Mouse (Mus musculus) hindbrain, embryonic 16.5 days (tissue): ENCODE measurements around the gene Baiap2. TPM values are rescaled to one million over a fixed set of nuclear protein-coding genes. Genes with fewer than 3 reads are reported as not detected.
A peak's percentile ranks its signal among the peaks of the same experiment; 100 is the strongest.

Experiments
- ATAC-seq: fragments of 200-750 bp; cut with Nextera tagmentation; 2 replicates; pipeline ENCODE4 v1.8.0; 2017; ENCODE audit warnings: moderate TSS enrichment, moderate library complexity
- H3K27ac ChIP-seq: fragments of 300-500 bp; sonication (generic); 2 replicates; pipeline ENCODE4 v1.5.1; 2014; ENCODE audit warnings: low read depth, mild to moderate bottlenecking, control low read depth, low read length, moderate library complexity
- H3K27me3 ChIP-seq: fragments of 300-500 bp; sonication (generic); replicated peaks from 2 replicates; pipeline ENCODE4 v1.6.1; 2014; ENCODE audit warnings: low read length; ENCODE audit not compliant: control insufficient read depth, insufficient read depth
- H3K36me3 ChIP-seq: fragments of 300-500 bp; sonication (generic); 2 replicates; pipeline ENCODE4 v1.6.1; 2014; ENCODE audit warnings: mild to moderate bottlenecking, low read length, moderate library complexity, mixed read lengths; ENCODE audit not compliant: control insufficient read depth, insufficient read depth
- H3K4me1 ChIP-seq: fragments of 300-500 bp; sonication (generic); 2 replicates; pipeline ENCODE4 v1.6.1; 2014; ENCODE audit warnings: low read depth, low read length; ENCODE audit not compliant: control insufficient read depth, insufficient read depth
- H3K4me2 ChIP-seq: fragments of 300-500 bp; sonication (generic); 2 replicates; pipeline ENCODE4 v1.6.1; 2014; ENCODE audit warnings: mild to moderate bottlenecking, low read length, control low read depth, moderate library complexity
- H3K4me3 ChIP-seq: fragments of 300-500 bp; sonication (generic); 2 replicates; pipeline ENCODE4 v1.5.1; 2014; ENCODE audit warnings: mild to moderate bottlenecking, low read length, control low read depth, moderate library complexity
- H3K9ac ChIP-seq: fragments of 300-500 bp; sonication (generic); 2 replicates; pipeline ENCODE4 v1.6.1; 2014; ENCODE audit warnings: low read depth, mild to moderate bottlenecking, control low read depth, low read length, moderate library complexity
- H3K9me3 ChIP-seq: fragments of 300-500 bp; sonication (generic); 2 replicates; pipeline ENCODE4 v1.6.1; 2014; ENCODE audit warnings: mild to moderate bottlenecking, low read length, moderate library complexity; ENCODE audit not compliant: control insufficient read depth
- WGBS: fragments of 180-500 bp; shearing (Covaris S2); extraction: QIAGEN DNeasy Blood & Tissue Kit; methylation state at CpG from one replicate; pipeline ENCODE4 v1.1.7; 2014; 5-methylcytosine and 5-hydroxymethylcytosine counted together
- polyA plus RNA-seq: library from polyadenylated mRNA; unstranded; fragments of >200 nt; fragmentation: Nextera tagmentation; extraction: Ambion mirVana; gene quantifications from 2 replicates; pipeline ENCODE4 v1.2.1, GENCODE M21; 2015

Baiap2 gene
- polyA plus RNA-seq, 1 experiment from 2014 or later, result 23.9 TPM

DNA sequence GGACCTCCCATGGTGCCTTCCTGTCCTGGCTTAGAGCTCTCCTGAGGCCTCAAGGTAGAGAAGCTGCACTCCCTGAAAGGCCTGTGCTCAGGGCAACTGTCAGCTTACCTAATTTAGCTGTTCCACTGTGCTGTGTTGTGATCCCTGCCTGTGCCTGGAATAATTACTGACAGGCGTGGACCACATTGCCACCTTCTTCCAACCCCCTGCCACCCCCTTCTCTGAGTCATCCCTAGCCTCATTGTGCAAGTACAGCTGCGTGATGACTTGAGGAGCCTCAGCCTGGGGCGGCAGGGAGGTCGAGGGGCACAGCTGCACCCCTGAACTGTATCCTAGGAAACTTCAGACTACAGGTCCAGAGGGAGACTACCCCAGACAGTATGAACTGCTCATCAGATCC lies 5.7 kb downstream of the Baiap2 start:
- Histone ChIP-seq H3K9me3 (no peaks in the 10 kb centered on the region), H3K4me3 (no peak overlapping the region), H3K9ac (no peak overlapping the region), H3K36me3 (no peaks in the 10 kb centered on the region), H3K27me3 (no peaks in the 10 kb centered on the region), H3K27ac (no peak overlapping the region), H3K4me1 (peaks cover 31% of the 10 kb centered on the region), H3K4me2 (no peak overlapping the region)
- no peak for ATAC-seq
- whole genome bisulfite sequencing, result 66% methylated on average over 4 of the region's 4 CpGs

DNA sequence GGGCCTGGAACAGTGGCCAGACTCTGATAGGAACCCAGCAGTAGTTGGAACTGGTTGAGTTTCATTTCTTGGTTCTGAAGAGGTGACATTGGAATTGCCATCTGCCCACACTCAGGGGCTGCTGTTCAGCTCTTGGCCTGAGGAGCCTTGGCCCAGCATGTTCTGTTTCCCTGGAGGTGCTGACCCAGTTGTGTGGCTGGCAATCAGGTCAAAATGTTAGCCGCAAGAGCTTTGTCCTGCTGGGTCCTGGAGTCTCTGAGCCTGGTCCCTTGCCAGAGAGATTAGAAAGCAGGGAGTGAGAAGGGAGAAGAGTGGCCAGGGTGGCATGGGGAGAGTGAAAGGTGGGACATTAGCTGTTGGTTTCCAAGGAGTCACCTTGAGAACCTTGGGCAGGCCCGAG lies 6.2 kb downstream of the Baiap2 start:
- WGBS, result 86% methylated on average over 2 of the region's 2 CpGs

DNA sequence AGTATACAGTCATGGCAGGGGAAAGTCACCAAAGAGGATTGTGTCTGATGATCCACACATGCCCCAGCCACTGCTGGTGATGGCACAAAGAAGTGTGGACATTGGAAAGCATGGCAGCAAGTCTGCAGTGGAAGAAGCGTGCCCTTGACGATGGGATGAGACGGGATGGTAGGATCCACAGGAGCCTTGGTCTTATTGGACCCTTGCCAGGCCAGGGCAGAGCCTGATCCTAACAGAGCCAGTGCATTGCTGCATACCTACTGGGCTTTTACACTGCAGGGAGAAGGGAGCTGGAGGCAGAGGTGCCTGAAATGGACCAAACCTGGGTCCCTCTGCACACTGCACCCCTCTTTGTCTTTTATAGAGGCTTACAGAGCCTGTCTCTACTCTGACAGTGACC lies 8.0 kb downstream of the Baiap2 start:
- no peak overlapping the region for H3K4me3 ChIP-seq
- peaks cover 23% of the 10 kb centered on the region for H3K4me1 ChIP-seq
- no peak overlapping the region for H3K4me2 ChIP-seq
- H3K9me3 ChIP-seq, result no peaks in the 10 kb centered on the region
- no peaks in the 10 kb centered on the region for H3K36me3 ChIP-seq
- WGBS, result 81% methylated on average over 3 of the region's 3 CpGs
- H3K27ac ChIP-seq, result no peak overlapping the region
- ATAC-seq, result no peak
- no peak overlapping the region for H3K9ac ChIP-seq
- no peaks in the 10 kb centered on the region for H3K27me3 ChIP-seq

More for the DNA sequence above, 6.2 kb downstream of the Baiap2 start:
- no peak overlapping the region for H3K4me2 ChIP-seq
- no peaks in the 10 kb centered on the region for H3K9me3 ChIP-seq
- no peaks in the 10 kb centered on the region for H3K36me3 ChIP-seq
- H3K9ac ChIP-seq, result no peak overlapping the region
- H3K27ac ChIP-seq, result no peak overlapping the region; the same call in 1 of the 2 replicates
- no peak overlapping the region for H3K4me3 ChIP-seq
- peaks cover 28% of the 10 kb centered on the region for H3K4me1 ChIP-seq
- ATAC-seq, result no peak
- H3K27me3 ChIP-seq, result no peaks in the 10 kb centered on the region

DNA sequence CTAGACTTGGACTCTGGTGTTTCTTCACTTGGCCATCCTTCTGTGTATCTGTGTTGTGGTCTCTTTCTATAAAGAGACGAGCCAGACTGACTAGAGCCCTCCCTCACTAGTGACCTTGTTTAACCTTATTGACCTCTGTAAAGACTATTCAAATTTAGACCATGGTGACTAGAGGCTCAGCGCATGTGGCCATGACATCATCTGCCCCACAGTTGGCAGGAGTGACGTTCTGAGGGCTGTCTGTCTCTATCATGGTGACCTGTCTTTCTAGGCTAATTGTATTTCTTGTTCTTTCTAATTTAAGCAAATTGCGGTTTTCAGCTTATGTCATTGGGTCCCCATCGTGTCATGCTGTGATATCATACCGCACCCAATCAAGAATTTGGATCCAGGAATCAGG lies 8.8 kb downstream of the Baiap2 start:
- H3K4me3 ChIP-seq, result no peak overlapping the region
- no peaks in the 10 kb centered on the region for H3K27me3 ChIP-seq
- WGBS, result 89% methylated on average over 6 of the region's 6 CpGs
- no peak for ATAC-seq
- no peaks in the 10 kb centered on the region for H3K36me3 ChIP-seq
- H3K9ac ChIP-seq, result no peak overlapping the region
- no peak overlapping the region for H3K4me2 ChIP-seq
- no peaks in the 10 kb centered on the region for H3K9me3 ChIP-seq
- H3K4me1 ChIP-seq, result peaks cover 23% of the 10 kb centered on the region
- no peak overlapping the region for H3K27ac ChIP-seq

DNA sequence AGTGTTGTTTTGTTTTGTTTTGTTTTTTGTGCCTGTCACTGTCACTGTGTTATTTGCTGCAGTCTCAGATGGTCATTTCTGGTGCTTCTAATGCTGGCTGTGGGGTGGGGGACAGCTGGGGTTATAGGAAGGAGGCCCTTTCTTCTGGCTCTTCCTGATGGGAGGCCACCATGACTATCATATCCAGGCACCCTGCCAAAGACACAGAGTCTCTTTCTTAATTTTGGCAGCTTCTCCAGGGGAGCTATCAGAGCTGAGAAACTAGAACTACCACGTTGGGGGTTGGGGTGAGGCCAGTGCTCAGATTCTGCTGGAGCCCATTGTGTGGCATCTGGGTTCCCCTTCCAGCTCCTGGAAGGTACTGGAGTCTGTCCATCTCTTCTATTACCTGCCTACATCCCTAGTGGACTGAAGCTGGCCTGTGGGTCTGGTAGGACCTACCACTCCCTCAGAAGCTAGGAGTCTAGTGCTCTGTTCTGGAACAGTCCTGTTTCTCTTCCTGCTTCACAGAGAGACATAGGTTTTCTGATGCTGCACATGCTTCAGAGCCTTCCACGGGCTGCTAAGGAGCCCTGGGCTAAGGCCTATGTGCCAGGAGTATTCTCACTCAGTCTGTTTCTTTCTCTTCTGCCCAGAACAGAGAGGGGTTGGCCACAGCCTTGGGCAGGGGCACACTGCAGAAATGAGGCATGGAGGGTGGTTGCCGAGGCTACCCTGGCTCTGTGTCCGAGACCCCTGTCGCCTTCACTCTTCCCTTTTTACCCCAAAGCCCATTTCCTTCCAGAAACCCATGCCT lies 10.1 kb downstream of the Baiap2 start:
- peak; percentile 46; the same call in 1 of the 2 replicates for ATAC-seq
- no peaks in the 10 kb centered on the region for H3K27me3 ChIP-seq
- no peaks in the 10 kb centered on the region for H3K9me3 ChIP-seq
- peak overlapping the region; percentile 3; the same call in 1 of the 2 replicates for H3K27ac ChIP-seq
- H3K4me2 ChIP-seq, result no peak overlapping the region
- peaks cover 23% of the 10 kb centered on the region for H3K4me1 ChIP-seq
- 47% methylated on average over 5 of the region's 5 CpGs for WGBS
- no peak overlapping the region for H3K9ac ChIP-seq
- no peaks in the 10 kb centered on the region for H3K36me3 ChIP-seq
- H3K4me3 ChIP-seq, result no peak overlapping the region

DNA sequence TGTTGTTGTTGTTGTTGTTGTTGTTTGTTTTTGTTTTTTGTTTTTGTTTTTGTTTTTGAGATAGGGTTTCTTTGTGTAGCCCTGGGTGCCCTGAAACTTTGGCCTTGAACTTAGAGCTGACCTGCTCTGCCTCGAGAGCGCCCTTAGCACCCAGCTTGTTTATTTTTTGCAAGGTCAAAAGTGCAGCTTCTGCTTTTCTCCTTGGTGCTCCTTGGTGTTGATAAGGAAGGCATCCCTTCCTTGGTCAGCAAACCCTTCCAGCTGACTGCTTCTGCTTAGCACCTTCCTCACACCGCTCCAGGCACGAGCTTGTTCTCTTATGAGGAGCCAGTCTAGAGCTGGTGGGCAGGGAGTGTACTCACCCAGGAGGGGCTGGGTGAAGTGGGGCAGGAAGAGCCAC lies 11.7 kb downstream of the Baiap2 start:
- H3K4me1 ChIP-seq, result peaks cover 17% of the 10 kb centered on the region
- H3K36me3 ChIP-seq, result no peaks in the 10 kb centered on the region
- H3K4me2 ChIP-seq, result no peak overlapping the region
- H3K27ac ChIP-seq, result no peak overlapping the region
- no peak overlapping the region for H3K9ac ChIP-seq
- no peak overlapping the region for H3K4me3 ChIP-seq
- no peaks in the 10 kb centered on the region for H3K9me3 ChIP-seq
- 78% methylated on average over 4 of the region's 4 CpGs for WGBS
- H3K27me3 ChIP-seq, result no peaks in the 10 kb centered on the region
- no peak for ATAC-seq

DNA sequence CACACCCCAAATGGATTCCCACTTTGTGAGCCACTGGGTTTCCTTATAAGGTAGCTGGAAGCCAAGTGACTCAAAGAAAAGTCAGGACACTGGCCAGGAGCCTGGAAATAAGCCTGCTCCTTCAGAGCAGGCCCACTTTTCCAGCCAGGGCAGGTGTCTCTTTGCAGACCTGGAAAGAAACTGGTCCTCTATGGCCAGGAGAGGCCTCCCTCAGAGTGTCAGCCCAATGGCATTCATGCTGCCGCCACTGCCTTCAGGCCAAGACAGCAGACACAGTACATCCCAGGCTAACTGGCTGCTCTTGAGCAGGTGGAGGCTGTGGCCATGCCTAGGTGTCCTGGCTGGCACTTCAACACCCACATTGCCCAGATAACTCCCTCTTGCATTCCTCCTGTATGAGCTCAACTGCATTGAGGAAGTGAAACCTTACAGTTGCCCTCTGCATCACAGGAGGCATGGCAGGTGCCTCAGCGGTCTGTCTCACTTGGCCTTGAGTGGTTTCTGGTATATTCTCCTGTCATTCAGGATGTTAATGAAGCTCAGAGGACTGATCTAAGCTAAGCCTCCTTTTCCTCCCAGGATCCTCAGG lies 12.3 kb downstream of the Baiap2 start:
- H3K9ac ChIP-seq, result no peak overlapping the region
- no peaks in the 10 kb centered on the region for H3K27me3 ChIP-seq
- no peak overlapping the region for H3K4me3 ChIP-seq
- H3K9me3 ChIP-seq, result no peaks in the 10 kb centered on the region
- H3K4me1 ChIP-seq, result peaks cover 17% of the 10 kb centered on the region
- ATAC-seq, result no peak
- no peaks in the 10 kb centered on the region for H3K36me3 ChIP-seq
- no peak overlapping the region for H3K4me2 ChIP-seq
- H3K27ac ChIP-seq, result no peak overlapping the region
- 88% methylated on average over 2 of the region's 2 CpGs for WGBS

DNA sequence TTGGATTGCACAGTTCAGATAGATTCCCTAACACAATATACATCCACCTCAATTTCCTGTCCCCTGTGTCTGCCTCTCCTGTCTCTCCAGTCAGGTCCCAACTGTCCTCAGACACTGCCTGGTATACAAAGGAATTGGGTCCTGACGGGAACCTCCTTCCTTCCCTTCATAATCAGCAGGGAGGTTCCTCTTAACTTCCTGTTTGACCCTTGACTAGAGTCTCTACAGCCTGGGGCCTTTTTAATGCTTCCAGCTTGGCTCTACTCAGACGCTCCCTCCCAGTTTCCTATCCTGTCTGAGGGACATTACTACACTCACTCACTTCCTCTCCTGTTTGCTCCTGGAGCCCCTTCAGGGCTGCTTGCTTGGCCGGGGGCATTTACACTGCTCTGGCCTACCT lies 12.9 kb downstream of the Baiap2 start:
- H3K4me2 ChIP-seq, result no peak overlapping the region
- no peak overlapping the region for H3K27ac ChIP-seq
- no peaks in the 10 kb centered on the region for H3K36me3 ChIP-seq
- H3K9ac ChIP-seq, result no peak overlapping the region
- H3K4me1 ChIP-seq, result peaks cover 17% of the 10 kb centered on the region
- no peak for ATAC-seq
- H3K9me3 ChIP-seq, result no peaks in the 10 kb centered on the region
- 68% methylated on average over 3 of the region's 3 CpGs for WGBS
- no peaks in the 10 kb centered on the region for H3K27me3 ChIP-seq
- H3K4me3 ChIP-seq, result no peak overlapping the region

DNA sequence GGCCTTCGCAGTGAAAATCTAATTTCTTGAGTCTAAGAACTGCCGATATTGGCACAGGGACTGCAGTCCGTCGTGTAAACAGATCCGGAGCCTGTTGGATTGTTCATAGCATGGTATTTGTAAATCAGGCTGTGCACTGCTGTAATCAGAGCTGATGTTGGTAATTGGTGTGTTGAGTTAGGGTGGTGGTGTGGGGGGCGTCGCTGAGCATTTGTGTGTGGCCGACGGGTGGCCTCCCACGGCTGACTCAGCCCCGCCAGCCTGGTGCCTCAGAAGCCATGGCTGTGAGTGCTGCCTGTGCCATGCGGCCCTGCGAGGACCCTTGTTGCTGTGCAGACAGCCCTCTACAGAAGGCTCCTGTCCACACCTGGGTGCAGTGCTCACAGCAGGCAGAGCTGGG lies 14.0 kb downstream of the Baiap2 start:
- peaks cover 17% of the 10 kb centered on the region for H3K4me1 ChIP-seq
- H3K27ac ChIP-seq, result no peak overlapping the region
- H3K27me3 ChIP-seq, result no peaks in the 10 kb centered on the region
- ATAC-seq, result no peak
- H3K9ac ChIP-seq, result no peak overlapping the region
- WGBS, result 84% methylated on average over 12 of the region's 13 CpGs
- no peak overlapping the region for H3K4me3 ChIP-seq
- no peaks in the 10 kb centered on the region for H3K9me3 ChIP-seq
- no peak overlapping the region for H3K4me2 ChIP-seq
- H3K36me3 ChIP-seq, result no peaks in the 10 kb centered on the region
